Mouse (Mus musculus): ENCODE data around the gene Lbx2.

- TF ChIP-seq CTCF (IDR thresholded peaks at IDR 0.05; ENCODE audit: low read depth, low read length) (no peak), POLR2A (IDR thresholded peaks at IDR 0.05; ENCODE audit: borderline replicate concordance, low read depth, low read length) (no peak)
Measured at GRCm38 (mm10) chr6:83122961-83123360, 36.8 kb downstream of the Lbx2 start.

Measured in bone marrow macrophage, adult 2 months (primary cell).